Mouse (Mus musculus) kidney, postnatal 10 days (tissue): ENCODE results near the gene Wdr27.

ENCODE experiments used
- DNase-seq: peaks from one replicate; pipeline ENCODE4 v3.0.0; 2021; ENCODE audit warnings: mixed read lengths

The Wdr27 gene

DNA sequence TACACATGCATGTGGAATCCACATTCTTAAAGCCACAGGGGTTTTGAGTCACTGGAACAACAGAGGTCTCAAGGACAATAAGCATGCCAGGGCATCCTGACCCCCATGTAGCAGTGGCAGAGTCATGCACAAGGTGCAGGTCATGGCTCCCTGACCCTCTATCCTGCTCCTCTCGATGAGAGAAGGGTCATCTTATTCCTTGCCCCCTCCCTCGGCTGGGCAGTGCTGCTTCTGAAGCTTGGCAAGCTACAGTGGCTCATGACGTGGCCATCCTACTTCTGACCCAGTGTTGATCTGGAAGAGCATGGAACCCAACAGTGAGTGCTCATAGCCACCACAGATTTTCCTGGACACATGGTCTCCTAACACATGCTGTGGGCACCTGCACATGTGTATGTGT lies 126.9 kb downstream of the Wdr27 start:
- no peak for DNase-seq

DNA sequence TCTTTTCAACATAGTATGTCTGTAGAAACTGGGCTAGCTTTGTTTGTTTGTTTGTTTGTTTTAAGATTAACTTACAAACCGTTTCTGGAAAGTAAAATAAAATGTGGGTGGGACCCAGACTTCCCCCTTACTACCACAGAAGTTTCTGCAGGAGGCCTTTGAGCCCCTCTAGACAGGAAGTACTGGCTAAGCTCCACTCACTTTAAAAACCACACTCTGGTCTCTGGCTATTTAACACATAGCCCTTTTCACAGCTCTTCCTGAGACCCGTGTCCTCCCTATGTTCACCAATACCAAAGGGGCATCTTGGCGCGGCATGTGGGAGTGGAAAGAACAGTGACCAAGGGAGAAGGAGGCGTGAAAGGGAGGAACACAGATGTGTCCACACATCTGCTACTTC lies 127.7 kb downstream of the Wdr27 start:
- DNase-seq: no peak

DNA sequence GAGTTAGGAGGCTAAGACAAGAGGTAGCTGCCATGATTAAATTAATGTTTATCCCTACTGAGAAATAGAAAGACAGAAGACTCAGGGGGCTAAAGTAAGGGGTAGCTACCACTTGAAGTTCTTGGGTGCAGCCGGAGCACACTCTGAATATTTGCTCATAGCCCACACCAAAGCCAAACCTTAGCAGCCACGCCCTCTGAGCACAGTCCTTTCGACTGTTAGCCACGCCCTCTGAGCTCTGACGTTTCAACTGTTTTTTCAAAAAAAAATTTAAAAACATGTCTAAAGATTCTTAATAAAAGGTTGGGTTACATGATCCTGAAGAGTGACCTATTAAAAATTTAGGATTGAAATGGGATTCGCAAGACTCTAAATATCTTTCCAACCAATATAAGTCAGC lies 130.3 kb downstream of the Wdr27 start:
- DNase-seq: no peak

DNA sequence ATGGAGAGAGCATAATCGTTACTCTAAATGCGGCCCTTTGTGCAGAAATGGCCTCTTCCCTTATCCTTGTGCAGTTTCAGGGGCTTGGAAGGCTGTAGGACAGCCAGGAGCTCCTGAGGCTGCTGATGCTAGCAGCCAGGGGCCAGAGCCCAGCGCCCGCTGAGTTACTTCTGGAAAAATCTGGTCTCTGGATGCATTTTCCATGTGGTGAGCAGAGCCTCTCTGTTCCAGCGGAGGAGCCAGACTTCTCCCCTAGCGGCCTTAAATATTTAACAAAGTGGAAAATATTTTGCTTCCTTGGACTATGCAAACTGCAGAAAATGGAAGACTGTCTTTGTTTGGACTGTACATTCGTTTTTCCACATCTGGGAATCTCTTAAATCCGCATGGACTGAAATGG lies 130.9 kb downstream of the Wdr27 start:
- no peak for DNase-seq

DNA sequence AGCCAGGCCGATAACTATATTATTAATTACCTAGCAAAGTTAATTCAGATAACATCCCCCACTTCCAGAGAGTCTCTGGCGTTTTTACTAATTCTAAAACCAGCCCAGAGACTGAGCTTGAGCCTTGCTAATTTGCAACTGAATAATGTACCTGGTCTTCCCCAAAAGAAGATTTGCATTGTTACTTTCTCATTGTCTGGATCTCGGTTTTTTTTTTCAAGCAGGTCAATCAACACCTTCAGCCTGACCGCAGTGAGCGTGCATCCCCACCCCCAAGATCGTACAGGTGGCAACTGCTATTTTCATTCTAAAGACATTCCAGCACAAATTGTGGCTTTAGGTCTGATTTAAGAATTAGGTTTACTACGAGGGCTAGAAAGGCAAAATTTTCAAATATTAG lies 136.2 kb downstream of the Wdr27 start:
- DNase-seq: no peak

DNA sequence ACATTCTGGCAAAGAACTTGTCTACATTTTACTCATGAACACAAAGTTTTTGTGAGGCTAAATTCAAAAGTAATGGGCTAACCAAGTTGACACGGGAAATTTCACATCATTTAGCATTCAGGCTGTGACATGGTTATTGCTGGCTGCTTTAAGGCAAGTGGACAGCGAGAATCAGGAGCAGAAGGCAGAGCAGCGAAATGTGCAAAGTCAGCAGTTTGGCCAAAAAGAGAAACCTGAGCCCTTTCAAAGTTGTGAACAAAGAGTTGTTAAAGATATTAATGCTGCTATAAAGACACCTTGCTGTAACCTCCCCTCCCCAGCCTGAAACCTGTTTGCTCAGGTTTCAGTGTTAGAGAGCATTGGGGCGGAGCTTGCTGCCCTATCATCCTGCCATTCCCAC lies 143.7 kb downstream of the Wdr27 start:
- no peak for DNase-seq

DNA sequence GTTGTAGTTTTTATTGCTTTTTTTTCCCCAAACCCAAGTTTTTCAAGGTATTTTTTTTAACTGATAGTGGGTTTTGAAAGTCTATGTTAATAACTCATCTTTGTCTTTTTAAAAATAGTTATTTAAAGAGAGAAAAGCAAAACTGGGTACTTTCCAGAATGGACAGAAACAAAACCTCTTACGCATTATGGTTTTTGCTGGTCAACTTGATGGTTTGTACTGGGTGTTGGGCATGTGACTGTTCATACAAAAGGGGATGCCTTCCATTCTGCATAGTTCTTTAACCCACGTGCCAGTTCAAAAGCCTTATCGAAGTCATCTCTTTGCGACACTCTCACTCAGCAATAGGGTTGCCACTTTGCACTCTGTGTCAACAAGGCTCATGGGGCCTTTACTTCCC lies 147.9 kb downstream of the Wdr27 start:
- DNase-seq: no peak

DNA sequence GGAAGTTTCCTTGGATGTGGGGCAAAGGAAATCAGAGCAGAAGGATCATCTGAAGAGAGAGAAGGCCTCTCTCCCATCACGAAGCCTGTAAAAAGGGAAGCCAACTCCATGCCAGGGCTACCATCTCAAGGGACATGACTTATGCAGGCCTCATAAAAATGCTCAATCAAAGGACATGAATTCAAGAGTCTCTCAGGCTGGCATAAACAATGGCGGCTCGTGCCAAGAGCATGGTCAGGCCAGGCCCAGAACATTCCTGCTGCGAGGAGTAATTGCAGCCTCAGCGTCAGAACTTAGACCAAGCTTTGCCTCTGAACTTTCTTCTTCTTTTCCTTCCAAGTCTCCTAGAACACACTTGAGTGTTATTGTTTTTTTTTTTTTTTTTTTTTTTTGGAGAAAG lies 163.6 kb downstream of the Wdr27 start:
- DNase-seq: peak; percentile 14

DNA sequence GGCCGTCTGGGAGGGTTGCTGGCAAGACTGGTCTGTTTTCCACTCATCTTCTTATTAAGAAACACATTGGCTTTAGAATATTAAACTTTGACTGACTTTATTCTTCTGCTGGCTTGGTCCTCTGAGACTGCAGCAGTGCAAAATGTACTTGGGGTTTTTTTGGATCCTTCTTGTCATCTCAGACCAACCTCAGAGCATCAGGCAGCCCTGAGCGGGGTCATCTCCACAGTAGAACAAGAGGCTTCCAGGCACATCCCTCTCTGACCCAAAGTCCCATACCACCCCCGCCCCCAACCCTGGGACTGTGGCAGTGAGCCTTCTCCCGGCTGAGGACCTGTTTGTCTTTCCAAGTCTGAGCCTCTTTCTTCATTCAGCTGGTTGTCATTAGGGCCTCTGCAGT lies 171.6 kb downstream of the Wdr27 start:
- DNase-seq: no peak

DNA sequence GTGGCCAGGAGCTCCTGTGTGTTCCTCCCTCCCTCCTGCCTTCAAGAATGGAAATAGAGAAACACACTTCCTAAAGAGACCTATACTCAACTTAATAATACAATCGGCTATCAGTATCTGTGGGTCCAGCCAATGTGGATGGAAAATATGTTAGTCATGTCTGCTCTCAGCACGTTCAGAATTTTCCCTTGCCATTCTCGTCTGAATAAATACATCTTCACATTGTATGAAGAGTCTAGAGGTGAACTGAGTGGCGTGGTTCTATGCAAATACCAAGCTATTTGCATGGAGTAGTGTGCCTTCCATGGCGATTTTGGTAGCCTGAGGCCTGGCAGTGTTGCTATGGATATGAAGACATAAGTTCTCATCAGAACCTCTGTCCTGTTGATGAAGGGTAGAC lies 172.6 kb downstream of the Wdr27 start:
- DNase-seq: no peak
